Mouse (Mus musculus) C3H10T1/2 (cell line): ENCODE measurements around the gene Tbx21. TPM values are rescaled to one million over a fixed set of nuclear protein-coding genes. Genes with fewer than 3 reads are reported as not detected.

ENCODE experiments used
- polyA plus RNA-seq, 2 experiments: library from polyadenylated mRNA; unstranded; fragments of >200 nt; fragmentation: generic; extraction: Trizol; gene quantifications; one replicate each; pipeline ENCODE4 v1.2.1; 2012; ENCODE audit warnings: missing spikeins in 2 of 2

Tbx21 gene
- polyA plus RNA-seq, result not detected

DNA sequence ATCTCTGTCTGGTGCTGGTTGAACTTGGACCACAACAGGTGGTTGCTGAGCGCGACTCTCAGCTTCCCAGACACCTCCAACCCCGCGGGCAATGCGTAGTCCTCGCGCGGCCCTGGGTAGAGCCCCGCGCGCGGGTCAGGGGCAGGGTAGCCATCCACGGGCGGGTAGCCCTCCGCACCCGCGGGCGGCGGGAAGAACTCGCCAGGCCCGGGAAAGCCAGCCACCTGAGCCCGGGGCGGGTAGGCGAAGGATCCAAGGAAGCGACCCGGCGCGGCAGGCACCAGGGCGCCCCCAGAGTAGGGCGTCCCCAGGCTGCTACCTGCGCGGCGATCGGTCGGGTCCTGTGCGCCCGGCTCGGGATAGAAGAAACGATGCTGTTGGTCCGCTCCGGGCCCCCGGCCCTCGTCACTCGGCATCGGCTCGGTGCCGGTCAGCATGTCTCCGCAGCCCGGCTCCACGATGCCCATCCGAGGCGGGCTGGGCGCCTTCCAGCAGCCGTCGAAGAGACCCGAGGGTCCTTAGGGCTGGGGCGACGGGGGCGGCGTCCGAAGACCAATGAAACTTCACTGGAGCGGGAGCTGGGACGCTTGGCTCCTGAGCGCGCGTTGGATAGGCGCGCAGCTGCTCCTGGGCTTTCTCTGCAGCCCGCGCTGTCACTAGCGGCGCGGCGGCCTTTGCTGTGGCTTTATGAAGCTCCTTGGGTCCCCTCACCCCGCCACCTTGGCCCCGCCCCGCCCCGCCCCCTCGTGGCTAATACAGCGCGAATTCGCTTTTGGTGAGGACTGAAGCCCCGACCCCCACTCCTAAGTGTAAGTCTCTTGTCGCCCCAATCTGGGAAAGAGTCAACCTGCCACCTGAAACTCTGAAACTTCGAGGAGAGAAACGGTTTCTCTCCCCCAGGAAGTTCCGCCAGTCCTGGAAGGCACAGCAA, at the start of gene Tbx21:
TSS of gene Tbx21 (minus strand) at position 661 of the 931 bp plus-strand sequence.

DNA sequence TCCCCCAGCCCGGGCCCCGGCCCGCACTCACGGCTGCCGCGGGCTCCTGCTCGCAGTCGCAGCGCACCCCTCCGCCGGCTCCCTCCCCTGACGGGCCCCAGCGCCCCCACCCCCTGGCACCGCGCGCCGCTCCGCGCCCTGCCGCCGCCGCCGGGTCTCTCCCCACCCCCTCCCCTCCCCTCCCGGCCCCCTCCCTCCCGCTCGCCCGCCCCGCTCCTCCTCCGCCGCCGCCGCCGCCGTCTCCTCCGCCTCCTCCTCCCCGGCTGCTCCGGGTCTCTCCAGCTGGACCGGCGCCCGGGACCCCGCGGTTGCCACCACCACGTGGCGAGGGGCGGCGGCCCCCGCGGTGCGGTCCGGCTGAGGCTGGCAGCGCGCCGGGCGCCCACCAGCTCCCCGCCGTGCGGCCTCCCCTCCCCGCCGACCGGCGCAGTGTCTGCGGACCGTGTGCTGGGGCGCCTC, 36.2 kb upstream of the Tbx21 start, which contains the start of gene Tbkbp1:
TSS of gene Tbkbp1 (minus strand) at position 153 of the 459 bp plus-strand sequence.

DNA sequence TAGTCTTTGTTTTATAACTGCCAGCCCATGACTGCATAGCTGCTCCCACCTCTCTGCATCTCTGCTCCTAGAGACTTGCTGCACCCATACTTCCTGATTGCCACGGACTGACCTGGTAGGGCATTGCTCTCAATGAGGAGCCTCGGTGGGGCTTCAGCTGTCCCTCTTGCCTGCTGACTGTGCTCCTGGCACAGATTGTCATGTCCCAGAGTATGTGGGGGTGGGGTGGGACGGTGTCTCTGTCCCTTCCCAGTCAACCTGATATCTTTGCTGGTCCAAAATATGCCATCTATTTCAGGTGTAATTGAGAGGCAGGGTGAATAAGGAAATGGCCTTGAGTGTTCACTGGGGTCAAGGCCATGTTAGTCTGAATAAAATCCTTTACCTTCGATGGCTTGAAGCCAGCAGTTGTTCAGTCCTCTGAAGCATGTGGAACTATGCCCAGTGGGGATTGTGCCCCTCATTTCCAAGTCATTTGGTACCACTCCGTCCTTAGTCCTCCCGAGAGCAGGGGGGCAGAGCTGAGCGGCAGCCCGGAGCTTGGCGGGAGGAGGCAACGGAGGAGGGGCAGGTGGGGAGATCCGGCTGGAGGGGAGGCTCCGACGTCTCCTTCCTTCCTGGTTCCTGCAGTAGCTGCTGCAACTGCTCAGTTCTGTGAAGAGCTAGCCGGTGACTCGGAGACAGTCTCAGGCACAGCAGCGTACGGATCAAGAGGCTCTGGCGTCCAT, 64.8 kb downstream of the Tbx21 start, which contains the start of gene Osbpl7:
TSS of gene Osbpl7 (plus strand) at position 413 of the 728 bp plus-strand sequence.

Other genes starting within 250 kb of the Tbx21 start
- 10 to 100 TPM; 58.3 to 94.0 TPM for gene Cdk5rap3, start 198.8 kb downstream of the Tbx21 start, polyA plus RNA-seq
- not detected for gene Prr15l, start 187.2 kb downstream of the Tbx21 start, polyA plus RNA-seq
- 1 to 10 TPM; 1.6 to 2.6 TPM for gene Pnpo, start 171.3 kb downstream of the Tbx21 start, polyA plus RNA-seq
- 10 to 100 TPM in 1 of 2 experiments, 1 to 10 TPM in 1; 6.4 to 15.4 TPM for gene Sp2, start 132.4 kb downstream of the Tbx21 start, polyA plus RNA-seq
- gene Sp6, start 101.9 kb downstream of the Tbx21 start, polyA plus RNA-seq, result under 1 TPM in 1 of 2 experiments, not detected in 1; 0.06 TPM
- 10 to 100 TPM; 37.1 to 48.4 TPM for gene Scrn2, start 85.4 kb downstream of the Tbx21 start, polyA plus RNA-seq
- gene Lrrc46, start 73.9 kb downstream of the Tbx21 start, polyA plus RNA-seq, result 1 to 10 TPM; 2.0 to 6.0 TPM
- gene Mrpl10, start 73.8 kb downstream of the Tbx21 start, polyA plus RNA-seq, result 100 to 1,000 TPM in 1 of 2 experiments, 10 to 100 TPM in 1; 76.8 to 100 TPM
- 1 to 10 TPM; 1.9 to 7.7 TPM for gene Osbpl7, start 64.7 kb downstream of the Tbx21 start, polyA plus RNA-seq
- gene Tbkbp1, start 36.2 kb upstream of the Tbx21 start, polyA plus RNA-seq, result 1 to 10 TPM in 1 of 2 experiments, under 1 TPM in 1; 0.07 to 1.3 TPM
- 100 to 1,000 TPM in 1 of 2 experiments, 10 to 100 TPM in 1; 35.4 to 123 TPM for gene Kpnb1, start 72.5 kb upstream of the Tbx21 start, polyA plus RNA-seq
- 100 to 1,000 TPM in 1 of 2 experiments, 10 to 100 TPM in 1; 25.3 to 106 TPM for gene Npepps, start 165.3 kb upstream of the Tbx21 start, polyA plus RNA-seq
- 10 to 100 TPM; 37.2 to 45.8 TPM for gene Mrpl45, start 200.4 kb upstream of the Tbx21 start, polyA plus RNA-seq
- under 1 TPM; 0.15 to 0.53 TPM for gene Gpr179, start 236.7 kb upstream of the Tbx21 start, polyA plus RNA-seq
- gene Socs7, start 247.2 kb upstream of the Tbx21 start, polyA plus RNA-seq, result 10 to 100 TPM in 1 of 2 experiments, 1 to 10 TPM in 1; 4.0 to 11.2 TPM